In the genomic region with DNA sequence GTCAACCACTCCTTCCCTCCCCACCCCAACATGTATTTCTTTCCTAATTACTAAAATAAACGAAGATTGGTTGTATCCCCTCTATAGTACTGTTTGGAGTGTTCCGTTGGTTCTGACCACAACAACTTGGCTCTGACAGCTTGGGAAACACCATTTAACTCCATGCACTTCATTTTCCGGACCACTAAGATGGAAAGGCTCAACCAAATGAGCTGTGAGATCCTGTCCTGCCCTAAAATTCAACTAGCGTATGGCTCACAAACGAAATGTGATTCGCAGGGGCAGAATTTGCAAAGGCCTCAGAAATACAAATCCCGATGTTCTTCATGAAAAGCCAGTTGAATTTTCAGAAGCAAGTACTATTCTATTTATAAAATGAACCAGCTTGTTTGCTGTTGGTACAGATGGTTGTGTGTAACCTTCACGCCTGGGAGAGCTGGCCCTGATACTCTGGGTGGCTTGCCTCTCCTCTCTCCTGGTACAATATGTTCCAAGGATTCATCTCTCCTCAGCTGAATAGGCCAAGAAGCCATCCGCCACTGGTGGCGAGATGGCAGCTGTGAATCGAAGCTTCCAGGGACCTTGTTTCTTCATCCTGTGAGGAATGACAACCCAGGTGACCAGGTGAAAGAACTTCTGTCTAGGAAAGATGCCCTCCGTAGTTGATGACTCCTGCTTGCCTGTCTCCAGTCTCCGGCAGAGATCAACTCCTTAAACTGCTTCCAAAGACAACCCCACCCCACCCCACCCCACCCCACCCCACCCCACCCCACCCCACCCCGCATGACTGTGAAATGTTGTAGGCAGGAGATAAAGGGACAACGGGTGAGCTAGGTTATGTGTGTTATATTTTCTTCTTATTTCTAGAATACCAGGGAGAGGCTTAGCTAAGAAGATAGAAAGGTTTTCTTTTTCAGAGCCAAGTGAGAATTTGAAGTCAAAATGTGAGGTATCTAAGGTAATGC, we compare ENCODE assay signal across 12 mouse cellular contexts.
DNase-seq lines count a peak whose midpoint lies in the region; ATAC-seq and TF ChIP-seq lines count a peak whose summit lies in the region.
"Had no signal": no experiment of that assay in that cellular context is flagged by ENCODE, and none has a peak within 500 bp of the region (broad histone marks: within the 10 kb centered on the region; RNA-seq: fewer than 3 reads in every experiment).

No protein-coding gene starts in this region.

- no peak for DNase-seq in heart, embryonic 10.5 days (ENCODE audit: low spot score)
- no peak for DNase-seq in heart, postnatal 4 days
- DNase-seq in lung, adult 18-20 months = no peak
- DNase-seq in cerebellum, postnatal 25 days = peak; percentile 47 to 58
- peak; percentile 47 for DNase-seq in liver, postnatal 0 days
- DNase-seq in Muller cell, postnatal 12 days (ENCODE audit: inconsistent ontology term) = no peak
- DNase-seq in embryonic facial prominence, embryonic 10.5 days (ENCODE audit: low spot score) = no peak
- DNase-seq: heart, adult 11 months had no signal

- H3K4me3 ChIP-seq in heart, embryonic 10.5 days = no peak overlapping the region
- no peak overlapping the region for H3K4me3 ChIP-seq in lung, embryonic 16.5 days (ENCODE audit: low read length)
- H3K4me3 ChIP-seq in liver, postnatal 0 days (ENCODE audit: low read depth, low read length) = no peak overlapping the region
- no peak overlapping the region for H3K4me3 ChIP-seq in embryonic facial prominence, embryonic 10.5 days
- H3K4me3 ChIP-seq: hindbrain, embryonic 12.5 days; myocyte had no signal

- no peaks in the 10 kb centered on the region for H3K36me3 ChIP-seq in heart, embryonic 10.5 days
- H3K36me3 ChIP-seq in lung, embryonic 16.5 days (ENCODE audit: control insufficient read depth, insufficient read depth, low read length) = no peaks in the 10 kb centered on the region
- H3K36me3 ChIP-seq in liver, postnatal 0 days (replicated peaks; ENCODE audit: insufficient read depth, low read length) = no peaks in the 10 kb centered on the region
- no peaks in the 10 kb centered on the region for H3K36me3 ChIP-seq in embryonic facial prominence, embryonic 10.5 days (replicated peaks)
- H3K36me3 ChIP-seq: hindbrain, embryonic 12.5 days had no signal

- no peaks in the 10 kb centered on the region for H3K27me3 ChIP-seq in heart, embryonic 10.5 days (ENCODE audit: insufficient read depth, poor library complexity, severe bottlenecking)
- H3K27me3 ChIP-seq in lung, embryonic 16.5 days (ENCODE audit: control insufficient read depth, insufficient read depth, low read depth, low read length) = no peaks in the 10 kb centered on the region
- no peaks in the 10 kb centered on the region for H3K27me3 ChIP-seq in liver, postnatal 0 days (ENCODE audit: insufficient read depth, low read length)
- no peaks in the 10 kb centered on the region for H3K27me3 ChIP-seq in embryonic facial prominence, embryonic 10.5 days (replicated peaks; ENCODE audit: low read depth, poor library complexity, severe bottlenecking)
- H3K27me3 ChIP-seq: hindbrain, embryonic 12.5 days had no signal

- 79% methylated on average over 15 of the region's 15 CpGs for WGBS in heart, embryonic 10.5 days
- WGBS in lung, embryonic 16.5 days = 62% methylated on average over 15 of the region's 15 CpGs
- 65% methylated on average over 15 of the region's 15 CpGs for WGBS in liver, postnatal 0 days (ENCODE audit: insufficient replicate concordance)
- WGBS in embryonic facial prominence, embryonic 10.5 days = 89% methylated on average over 15 of the region's 15 CpGs

- H3K4me2 ChIP-seq in lung, embryonic 16.5 days (ENCODE audit: low read depth, low read length) = no peak overlapping the region
- H3K4me2 ChIP-seq in liver, postnatal 0 days (ENCODE audit: low read depth, low read length) = peak overlapping the region; percentile 26
- H3K4me2 ChIP-seq: hindbrain, embryonic 12.5 days had no signal

- no peaks in the 10 kb centered on the region for H3K9me3 ChIP-seq in heart, embryonic 10.5 days
- H3K9me3 ChIP-seq in lung, embryonic 16.5 days (ENCODE audit: control insufficient read depth, low read length) = no peaks in the 10 kb centered on the region
- H3K9me3 ChIP-seq in liver, postnatal 0 days (ENCODE audit: low read length) = no peaks in the 10 kb centered on the region
- H3K9me3 ChIP-seq in embryonic facial prominence, embryonic 10.5 days = no peaks in the 10 kb centered on the region
- H3K9me3 ChIP-seq: hindbrain, embryonic 12.5 days had no signal

- TF ChIP-seq EP300 in liver, postnatal 0 days (IDR thresholded peaks at IDR 0.05; ENCODE audit: low read depth) = no peak

- H3K4me1 ChIP-seq in heart, embryonic 10.5 days = peaks cover 27% of the 10 kb centered on the region
- H3K4me1 ChIP-seq in lung, embryonic 16.5 days (replicated peaks; ENCODE audit: control insufficient read depth, insufficient read depth, low read length) = no peaks in the 10 kb centered on the region; the same call in 1 of the 2 replicates
- peaks cover 31% of the 10 kb centered on the region for H3K4me1 ChIP-seq in liver, postnatal 0 days (ENCODE audit: insufficient read depth)
- H3K4me1 ChIP-seq in embryonic facial prominence, embryonic 10.5 days = peaks cover 13% of the 10 kb centered on the region; the same call in 1 of the 2 replicates
- H3K4me1 ChIP-seq: hindbrain, embryonic 12.5 days had no signal

- H3K27ac ChIP-seq in heart, embryonic 10.5 days = peak overlapping the region; percentile 56; the same call in 1 of the 2 replicates
- peak overlapping the region; percentile 21 for H3K27ac ChIP-seq in lung, embryonic 16.5 days (ENCODE audit: low read length)
- H3K27ac ChIP-seq in liver, postnatal 0 days (ENCODE audit: low read depth) = peak overlapping the region; percentile 69
- no peak overlapping the region for H3K27ac ChIP-seq in embryonic facial prominence, embryonic 10.5 days (replicated peaks)
- H3K27ac ChIP-seq: hindbrain, embryonic 12.5 days had no signal

- ATAC-seq in lung, embryonic 16.5 days (ENCODE audit: low read depth) = peak; percentile 69; the same call in 1 of the 2 replicates
- ATAC-seq in liver, postnatal 0 days = peak; percentile 83
- ATAC-seq: forebrain, embryonic 16.5 days had no signal

- TF ChIP-seq CTCF in liver, postnatal 0 days (IDR thresholded peaks at IDR 0.05; ENCODE audit: low read depth) = no peak

- no peak overlapping the region for H3K9ac ChIP-seq in lung, embryonic 16.5 days (ENCODE audit: low read length)
- H3K9ac ChIP-seq in liver, postnatal 0 days (replicated peaks) = peak overlapping the region; percentile 46; the same call in 1 of the 2 replicates
- H3K9ac ChIP-seq: hindbrain, embryonic 12.5 days had no signal

Comparison
In these comparisons a context has a peak if more than half of its experiments do, and no peak if none do; other contexts are left out.
1. DNase-seq: peak in cerebellum, postnatal 25 days (2 of 2) and liver, postnatal 0 days (single experiment); none in heart, embryonic 10.5 days (single experiment), heart, postnatal 4 days (single experiment), lung, adult 18-20 months (0 of 2), Muller cell, postnatal 12 days (single experiment) and embryonic facial prominence, embryonic 10.5 days (single experiment).